Comparison of ENCODE assay signal across 38 mouse cellular contexts in the genomic region with DNA sequence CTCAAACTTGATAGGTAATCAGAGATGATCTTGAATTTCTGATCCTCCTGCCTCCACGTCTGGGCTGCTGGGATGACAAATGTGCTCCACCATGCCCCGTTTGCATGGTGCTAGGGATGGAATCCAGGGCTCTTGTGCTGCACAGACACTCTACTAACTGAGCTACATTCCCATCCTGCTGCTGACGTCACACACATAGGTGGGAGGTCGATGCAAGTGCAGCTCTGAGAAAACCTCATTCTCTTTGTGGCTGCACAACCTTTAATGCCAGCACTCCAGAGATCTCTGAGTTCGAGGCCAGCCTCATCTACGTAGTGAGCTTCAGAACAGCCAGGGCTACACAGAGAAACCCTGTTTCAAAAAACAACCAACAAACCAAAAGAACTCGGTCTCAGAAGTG. TPM values are rescaled to one million over a fixed set of nuclear protein-coding genes. Genes with fewer than 3 reads are reported as not detected.
"Had no signal": no experiment of that assay in that cellular context is flagged by ENCODE, and none has a peak within 500 bp of the region (broad histone marks: within the 10 kb centered on the region; RNA-seq: fewer than 3 reads in every experiment).

No protein-coding gene starts in this region.

- DNase-seq: heart, postnatal 14 days; heart, postnatal 36 days; heart, postnatal 4 days; kidney, adult 11 months; kidney, adult 18-20 months; kidney, adult 2 months; kidney, adult 8-10 months; kidney, adult 9 months; kidney, postnatal 10 days; kidney, postnatal 14 days; kidney, postnatal 25 days; kidney, postnatal 36 days; kidney, postnatal 4 days; layer of hippocampus, adult 9-11 months; layer of hippocampus, postnatal 36 days had no signal

- H3K9ac ChIP-seq: heart, embryonic 12.5 days; heart, embryonic 13.5 days; heart, embryonic 15.5 days; hindbrain, embryonic 12.5 days; hindbrain, embryonic 13.5 days; hindbrain, embryonic 14.5 days; hindbrain, embryonic 15.5 days; intestine, embryonic 15.5 days; kidney, embryonic 15.5 days had no signal

- ATAC-seq: hindbrain, embryonic 16.5 days; hindbrain, postnatal 0 days; inflammation-experienced regulatory T-cells, adult 6 months; intestine, embryonic 15.5 days; intestine, embryonic 16.5 days; intestine, postnatal 0 days had no signal

- H3K27me3 ChIP-seq: heart, embryonic 12.5 days; heart, embryonic 13.5 days; heart, embryonic 15.5 days; hindbrain, embryonic 12.5 days; hindbrain, embryonic 13.5 days; hindbrain, embryonic 15.5 days; intestine, embryonic 15.5 days; kidney, embryonic 15.5 days had no signal

- H3K4me2 ChIP-seq: heart, embryonic 12.5 days; heart, embryonic 13.5 days; heart, embryonic 15.5 days; hindbrain, embryonic 12.5 days; hindbrain, embryonic 13.5 days; hindbrain, embryonic 14.5 days; hindbrain, embryonic 15.5 days; intestine, embryonic 15.5 days; kidney, embryonic 15.5 days had no signal

- H3K4me1 ChIP-seq: heart, embryonic 12.5 days; heart, embryonic 13.5 days; heart, embryonic 15.5 days; hindbrain, embryonic 10.5 days; hindbrain, embryonic 12.5 days; hindbrain, embryonic 13.5 days; hindbrain, embryonic 15.5 days; intestine, embryonic 15.5 days; kidney, embryonic 15.5 days had no signal

- H3K9me3 ChIP-seq: heart, embryonic 12.5 days; heart, embryonic 13.5 days; heart, embryonic 15.5 days; hindbrain, embryonic 10.5 days; hindbrain, embryonic 12.5 days; hindbrain, embryonic 13.5 days; hindbrain, embryonic 15.5 days; intestine, embryonic 15.5 days; kidney, embryonic 15.5 days had no signal

- H3K27ac ChIP-seq: heart, embryonic 13.5 days; heart, embryonic 15.5 days; hindbrain, embryonic 10.5 days; hindbrain, embryonic 12.5 days; hindbrain, embryonic 13.5 days; hindbrain, embryonic 14.5 days; hindbrain, embryonic 15.5 days; hindbrain, postnatal 0 days; intestine, embryonic 15.5 days; kidney, embryonic 15.5 days; kidney, postnatal 0 days; layer of hippocampus, adult 2 months; left cerebral cortex, adult 2 months had no signal

- H3K4me3 ChIP-seq: heart, embryonic 12.5 days; heart, embryonic 13.5 days; heart, embryonic 15.5 days; hindbrain, embryonic 10.5 days; hindbrain, embryonic 12.5 days; hindbrain, embryonic 13.5 days; hindbrain, embryonic 15.5 days; intestine, embryonic 15.5 days; kidney, embryonic 15.5 days; layer of hippocampus, adult 2 months; left cerebral cortex, adult 2 months had no signal

RNA-seq across cellular contexts. Expression of a gene that starts 28.6 kb away (rescaled TPM):
- total RNA-seq: heart, postnatal 36 days; layer of hippocampus, adult 18-20 months; layer of hippocampus, adult 2 months; layer of hippocampus, postnatal 10 days; layer of hippocampus, postnatal 14 days; layer of hippocampus, postnatal 25 days; layer of hippocampus, postnatal 36 days; left cerebral cortex, adult 2 months; left cerebral cortex, adult 8-10 months had no signal

RNA-seq across cellular contexts. Expression of a gene that starts 47.9 kb away (rescaled TPM):
- polyA plus RNA-seq: inflammation-experienced regulatory T-cells, adult 6 months had no signal
